Mouse (Mus musculus) embryonic facial prominence, embryonic 11.5 days (tissue): Measurements from ENCODE around the gene Mroh7. TPM values are rescaled to one million over a fixed set of nuclear protein-coding genes. Genes with fewer than 3 reads are reported as not detected.

Experiments
- ATAC-seq: fragments of 200-750 bp; cut with Nextera tagmentation; replicated peaks from 2 replicates; pipeline ENCODE4 v1.8.0; 2017; ENCODE audit warnings: low read depth; ENCODE audit not compliant: insufficient number of reproducible peaks, low FRiP score, low TSS enrichment
- DNase-seq: peaks from one replicate; pipeline ENCODE4 v3.0.0-alpha.2; 2015; ENCODE audit warnings: low spot score
- H3K27ac ChIP-seq: fragments of 300-500 bp; sonication (generic); replicated peaks from 2 replicates; pipeline ENCODE4 v1.5.1; 2014; ENCODE audit warnings: mild to moderate bottlenecking, low read depth, low read length, control low read depth
- H3K27me3 ChIP-seq: fragments of 300-500 bp; sonication (generic); 2 replicates; pipeline ENCODE4 v1.6.1; 2014; ENCODE audit warnings: mild to moderate bottlenecking, low read length, moderate library complexity, mixed read lengths; ENCODE audit not compliant: control insufficient read depth, insufficient read depth
- H3K36me3 ChIP-seq: fragments of 300-500 bp; sonication (generic); replicated peaks from 2 replicates; pipeline ENCODE4 v1.6.1; 2014; ENCODE audit warnings: low read depth, mild to moderate bottlenecking, low read length, moderate library complexity, mixed read lengths; ENCODE audit not compliant: control insufficient read depth, insufficient read depth
- H3K4me1 ChIP-seq: fragments of 300-500 bp; sonication (generic); 2 replicates; pipeline ENCODE4 v1.6.1; 2014; ENCODE audit warnings: low read length, mixed read lengths; ENCODE audit not compliant: control insufficient read depth, insufficient read depth
- H3K4me2 ChIP-seq: fragments of 300-500 bp; sonication (generic); 2 replicates; pipeline ENCODE4 v1.6.1; 2014; ENCODE audit warnings: low read depth, mild to moderate bottlenecking, control low read depth, low read length, moderate library complexity
- H3K4me3 ChIP-seq: fragments of 300-500 bp; sonication (generic); 2 replicates; pipeline ENCODE4 v1.5.1; 2014; ENCODE audit warnings: low read depth, low read length, control low read depth
- H3K9ac ChIP-seq: fragments of 300-500 bp; sonication (generic); replicated peaks from 2 replicates; pipeline ENCODE4 v1.6.1; 2014; ENCODE audit warnings: mild to moderate bottlenecking, control low read depth, low read length
- H3K9me3 ChIP-seq: fragments of 300-500 bp; sonication (generic); replicated peaks from 2 replicates; pipeline ENCODE4 v1.6.1; 2016; ENCODE audit warnings: mild to moderate bottlenecking, low read length, inconsistent platforms, mixed read lengths; ENCODE audit not compliant: control insufficient read depth
- WGBS: fragments of 180-500 bp; shearing (Covaris S2); extraction: QIAGEN DNeasy Blood & Tissue Kit; methylation state at CpG from one replicate; pipeline ENCODE4 v1.1.7; 2014; 5-methylcytosine and 5-hydroxymethylcytosine counted together
- polyA plus RNA-seq: library from polyadenylated mRNA; unstranded; fragments of >200 nt; fragmentation: Nextera tagmentation; extraction: Ambion mirVana; gene quantifications from 2 replicates; pipeline ENCODE4 v1.2.1, GENCODE M21; 2014

Gene Mroh7
- polyA plus RNA-seq, 1 experiment from 2014 or later = not detected

DNA sequence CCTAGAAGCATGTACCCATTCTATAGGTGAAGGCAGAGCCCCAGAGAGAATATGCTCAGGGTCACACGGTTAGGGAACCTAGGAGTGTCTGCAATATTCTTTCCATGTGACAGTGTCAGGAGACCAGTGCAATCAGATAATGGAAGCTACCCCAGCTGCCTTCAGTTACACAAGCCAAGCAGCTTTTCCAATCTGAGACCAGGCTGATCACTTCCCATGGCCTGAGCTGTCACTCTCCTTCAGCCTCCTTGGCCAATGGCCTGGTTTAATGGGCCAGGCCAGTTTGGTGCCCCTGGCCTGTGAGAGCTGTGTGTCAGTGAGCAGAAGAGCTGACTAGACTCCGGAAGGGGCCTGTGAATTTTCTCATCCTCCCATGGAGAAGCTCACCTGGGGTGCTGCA is 65.5 kb downstream of the Mroh7 start:
- H3K9ac ChIP-seq = no peak overlapping the region
- H3K4me3 ChIP-seq = no peak overlapping the region
- no peak overlapping the region for H3K27ac ChIP-seq
- peaks cover 29% of the 10 kb centered on the region for H3K36me3 ChIP-seq
- H3K4me1 ChIP-seq = no peaks in the 10 kb centered on the region
- H3K9me3 ChIP-seq = no peaks in the 10 kb centered on the region
- H3K4me2 ChIP-seq = no peak overlapping the region
- H3K27me3 ChIP-seq = no peaks in the 10 kb centered on the region
- ATAC-seq = no peak
- DNase-seq = no peak
- 91% methylated on average over 2 of the region's 2 CpGs for WGBS

DNA sequence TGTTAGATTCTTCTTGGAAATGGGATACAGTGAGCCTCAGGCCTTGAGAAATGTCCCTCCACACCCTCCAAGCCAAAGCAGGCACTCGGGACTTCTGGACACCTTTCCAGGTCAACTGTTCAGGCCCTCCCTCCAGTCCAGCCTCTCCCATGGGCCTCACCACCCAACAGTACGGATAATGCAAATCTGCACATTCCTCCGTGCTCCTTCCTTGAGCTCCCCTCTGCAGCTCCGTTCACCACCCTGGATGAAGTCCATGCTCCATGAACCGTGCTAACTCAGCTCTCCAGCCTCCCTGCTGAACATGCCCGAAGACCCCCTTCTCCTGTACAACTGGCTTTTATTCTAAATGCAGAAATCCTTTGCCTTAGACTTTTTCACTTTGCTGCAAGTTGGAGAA is 66.0 kb downstream of the Mroh7 start:
- H3K4me3 ChIP-seq = no peak overlapping the region
- no peaks in the 10 kb centered on the region for H3K27me3 ChIP-seq
- DNase-seq = no peak
- H3K27ac ChIP-seq = no peak overlapping the region
- peaks cover 26% of the 10 kb centered on the region for H3K36me3 ChIP-seq
- H3K4me2 ChIP-seq = no peak overlapping the region
- ATAC-seq = no peak
- H3K9me3 ChIP-seq = no peaks in the 10 kb centered on the region
- H3K4me1 ChIP-seq = no peaks in the 10 kb centered on the region
- H3K9ac ChIP-seq = no peak overlapping the region
- 92% methylated on average over 6 of the region's 6 CpGs for WGBS

GRCm38 (mm10) chr4:106663956-106664470 is 66.7 kb downstream of the Mroh7 start:
- H3K27me3 ChIP-seq = no peaks in the 10 kb centered on the region
- no peak overlapping the region for H3K9ac ChIP-seq
- H3K4me3 ChIP-seq = no peak overlapping the region
- H3K36me3 ChIP-seq = peaks cover 26% of the 10 kb centered on the region
- 96% methylated on average over 5 of the region's 5 CpGs for WGBS
- no peak overlapping the region for H3K27ac ChIP-seq
- no peaks in the 10 kb centered on the region for H3K4me1 ChIP-seq
- DNase-seq (no peak), ATAC-seq (no peak)
- no peak overlapping the region for H3K4me2 ChIP-seq
- H3K9me3 ChIP-seq = no peaks in the 10 kb centered on the region

DNA sequence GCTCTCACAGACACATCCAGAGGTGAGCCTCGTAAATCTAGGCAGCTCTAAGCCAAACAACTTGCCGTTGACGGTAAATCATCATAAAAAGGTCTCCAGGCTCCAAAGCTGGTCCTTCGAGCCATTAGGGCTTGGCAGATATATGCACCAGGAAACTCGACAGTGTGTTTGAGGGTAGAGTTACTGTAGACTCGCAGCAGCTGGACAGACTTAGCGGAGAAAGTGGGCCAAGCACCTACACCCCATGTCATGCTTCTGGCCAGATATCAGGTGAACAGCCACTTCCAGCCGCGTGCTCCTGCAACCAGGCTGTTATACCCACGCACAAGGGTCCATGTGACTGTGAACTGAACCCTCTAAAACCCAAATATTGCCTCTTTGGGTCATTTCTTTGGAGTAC is 75.0 kb downstream of the Mroh7 start:
- Histone ChIP-seq H3K9me3 (no peaks in the 10 kb centered on the region), H3K36me3 (peaks cover 4% of the 10 kb centered on the region), H3K9ac (no peak overlapping the region), H3K4me2 (no peak overlapping the region), H3K27me3 (no peaks in the 10 kb centered on the region), H3K27ac (no peak overlapping the region), H3K4me3 (no peak overlapping the region), H3K4me1 (0 out of 2 replicates have a peak, but pooled peaks cover 4% of the 10 kb centered on the region)
- ATAC-seq = no peak
- 92% methylated on average over 10 of the region's 10 CpGs for whole genome bisulfite sequencing
- no peak for DNase-seq

- Histone ChIP-seq H3K4me2 (no peak overlapping the region), H3K4me3 (no peak overlapping the region), H3K9me3 (no peaks in the 10 kb centered on the region), H3K4me1 (0 out of 2 replicates have a peak, but pooled peaks cover 4% of the 10 kb centered on the region), H3K9ac (no peak overlapping the region), H3K36me3 (no peaks in the 10 kb centered on the region), H3K27me3 (no peaks in the 10 kb centered on the region), H3K27ac (no peak overlapping the region)
- WGBS = 93% methylated on average over 15 of the region's 15 CpGs
- DNase-seq (no peak), ATAC-seq (no peak)
These were observed 77.7 kb downstream of the Mroh7 start for GRCm38 (mm10) chr4:106653051-106653450.

DNA sequence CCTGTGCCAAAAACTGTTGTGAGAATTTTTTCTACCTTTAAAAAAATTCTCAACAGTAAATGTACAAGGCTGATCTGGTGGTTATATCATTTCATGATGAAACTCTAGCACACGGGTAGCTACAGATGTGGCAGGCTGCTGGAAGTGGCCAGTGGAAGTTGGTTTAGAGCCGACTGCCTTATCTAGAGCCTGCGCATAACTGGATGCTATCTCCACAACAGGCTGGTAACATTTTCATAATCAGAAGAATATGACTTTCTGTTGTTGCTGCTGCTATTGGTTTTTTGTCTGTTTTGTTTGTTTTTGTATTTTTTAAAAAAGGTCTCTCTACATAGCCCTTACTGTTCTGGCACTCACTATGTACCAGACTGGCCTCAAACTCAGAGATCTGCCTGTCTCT is 78.2 kb downstream of the Mroh7 start:
- Histone ChIP-seq H3K36me3 (no peaks in the 10 kb centered on the region), H3K4me1 (0 out of 2 replicates have a peak, but pooled peaks cover 4% of the 10 kb centered on the region), H3K9ac (no peak overlapping the region), H3K9me3 (no peaks in the 10 kb centered on the region), H3K27ac (no peak overlapping the region), H3K27me3 (no peaks in the 10 kb centered on the region), H3K4me3 (no peak overlapping the region), H3K4me2 (no peak overlapping the region)
- DNase-seq (no peak), ATAC-seq (no peak)
- 94% methylated on average over 3 of the region's 3 CpGs for WGBS

DNA sequence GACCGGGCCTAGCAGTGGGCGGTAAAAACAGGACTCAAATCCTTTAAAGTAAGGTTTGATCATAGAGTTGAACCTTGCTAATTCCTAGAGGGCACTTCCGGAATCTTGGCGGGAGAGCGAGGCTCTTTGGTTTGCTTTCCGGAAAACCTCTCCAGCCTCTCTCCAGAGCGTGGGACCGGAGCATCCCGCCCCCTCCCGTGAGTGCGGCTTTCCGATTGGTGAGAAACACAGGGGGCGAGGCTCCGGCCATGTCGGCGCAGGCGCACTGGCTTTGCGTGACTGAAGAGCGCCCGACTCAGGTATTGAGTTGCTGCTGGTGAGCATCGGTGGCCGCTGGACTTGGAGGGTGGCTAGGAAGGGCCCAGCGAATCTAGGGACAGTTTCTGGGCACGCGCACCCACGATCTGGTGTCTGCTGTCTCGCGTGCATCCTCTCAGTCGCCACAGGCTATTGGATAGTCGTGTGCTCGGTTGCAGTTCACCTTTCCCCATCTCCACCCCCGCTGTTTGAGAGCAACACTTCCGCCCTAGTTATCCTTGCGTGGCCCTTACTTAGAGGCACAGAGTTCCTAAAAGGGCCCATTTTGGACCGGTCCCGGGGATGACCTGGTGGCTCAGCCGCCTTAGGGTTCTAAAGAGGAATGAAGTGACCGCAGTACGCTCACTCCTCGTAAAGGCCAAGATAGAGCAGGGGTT is 79.7 kb downstream of the Mroh7 start, which contains the start of gene Pars2:
Gene Pars2 (plus strand): TSS at position 237 of the 695 bp plus-strand sequence.
- Histone ChIP-seq H3K4me3 (peak within 1 kb of the TSS; percentile 46), H3K4me2 (peak within 1 kb of the TSS; percentile 67), H3K9me3 (no peaks in the 10 kb centered on the region), H3K27me3 (no peaks in the 10 kb centered on the region), H3K9ac (peak within 1 kb of the TSS; percentile 68), H3K36me3 (no peaks in the 10 kb centered on the region), H3K4me1 (0 out of 2 replicates have a peak, but pooled peaks cover 4% of the 10 kb centered on the region), H3K27ac (peak within 1 kb of the TSS; percentile 8; the same call in 1 of the 2 replicates)
- DNase-seq = peak; percentile 99
- 3% methylated on average over 40 of the region's 40 CpGs for WGBS
- ATAC-seq = peak; percentile 94

- 85% methylated on average over 6 of the region's 6 CpGs for whole genome bisulfite sequencing
- Histone ChIP-seq H3K27ac (no peak overlapping the region), H3K27me3 (no peaks in the 10 kb centered on the region), H3K9me3 (no peaks in the 10 kb centered on the region), H3K9ac (no peak overlapping the region), H3K4me2 (no peak overlapping the region), H3K36me3 (no peaks in the 10 kb centered on the region), H3K4me3 (no peak overlapping the region), H3K4me1 (0 out of 2 replicates have a peak, but pooled peaks cover 4% of the 10 kb centered on the region)
- no peak for ATAC-seq
- no peak for DNase-seq
These were observed 83.6 kb downstream of the Mroh7 start for GRCm38 (mm10) chr4:106647137-106647536.
